Mouse (Mus musculus): Measurements from ENCODE around the gene Iars.
A peak's percentile ranks its signal among the peaks of the same experiment; 100 is the strongest.
"Not testable (repeated sequence)": the region's sequence is repeated elsewhere in the genome, so short reads cannot be mapped to it uniquely, and the experiment has no call there.

Gene Iars

DNA sequence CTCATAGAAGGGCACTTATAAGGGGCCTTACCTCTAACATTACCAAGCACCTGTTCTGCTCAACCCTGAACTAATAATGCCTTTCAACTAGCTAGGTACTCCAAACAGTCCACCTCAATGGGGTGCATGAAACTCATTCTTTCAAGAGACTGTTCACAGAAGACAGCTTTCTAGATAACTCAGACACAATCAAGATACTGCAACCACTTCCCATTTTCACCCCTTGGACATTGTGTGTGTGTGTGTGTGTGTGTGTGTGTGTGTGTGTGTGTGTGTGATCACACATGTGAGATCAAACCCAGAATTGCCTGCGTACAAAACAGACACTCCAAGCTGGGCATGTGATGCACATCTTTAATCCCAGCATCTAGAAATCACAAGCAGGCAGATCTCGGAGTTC lies 56.1 kb downstream of the Iars start:
- no peak for DNase-seq

DNA sequence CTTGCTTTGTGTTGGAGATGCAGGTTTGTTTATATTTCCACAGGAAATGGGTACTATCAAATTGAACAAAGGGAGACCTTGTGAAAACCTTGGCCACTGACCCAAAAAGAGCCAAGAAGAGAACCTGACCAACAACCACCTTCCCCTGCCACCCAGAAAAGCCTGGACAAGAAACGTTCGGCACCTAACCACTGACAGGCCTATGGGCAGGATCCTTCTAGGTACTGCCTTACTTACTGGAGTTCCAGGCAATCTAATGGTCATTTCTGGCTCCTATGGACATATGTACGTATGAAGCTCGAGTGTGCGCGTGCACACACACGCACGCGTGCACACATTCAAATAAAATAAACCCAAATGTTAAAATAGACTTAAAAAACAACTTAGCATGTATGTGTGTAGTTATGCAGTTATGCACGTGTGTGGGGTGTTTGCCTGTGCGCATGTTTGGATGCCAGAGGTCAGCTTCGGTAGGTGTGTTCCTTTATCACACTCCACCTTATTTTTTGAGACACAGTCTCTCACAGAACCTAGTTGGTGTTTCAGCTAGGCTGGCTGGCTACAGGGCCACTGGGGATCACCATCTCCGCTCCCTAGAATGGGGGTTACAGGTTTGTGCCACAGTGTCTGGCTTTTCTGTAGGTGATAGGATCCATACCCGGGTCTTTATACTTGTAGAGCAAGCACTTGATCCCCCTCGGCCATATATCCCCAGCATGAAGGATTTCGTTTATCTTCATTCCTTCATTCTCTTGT lies 59.6 kb downstream of the Iars start:
- DNase-seq: no peak

DNA sequence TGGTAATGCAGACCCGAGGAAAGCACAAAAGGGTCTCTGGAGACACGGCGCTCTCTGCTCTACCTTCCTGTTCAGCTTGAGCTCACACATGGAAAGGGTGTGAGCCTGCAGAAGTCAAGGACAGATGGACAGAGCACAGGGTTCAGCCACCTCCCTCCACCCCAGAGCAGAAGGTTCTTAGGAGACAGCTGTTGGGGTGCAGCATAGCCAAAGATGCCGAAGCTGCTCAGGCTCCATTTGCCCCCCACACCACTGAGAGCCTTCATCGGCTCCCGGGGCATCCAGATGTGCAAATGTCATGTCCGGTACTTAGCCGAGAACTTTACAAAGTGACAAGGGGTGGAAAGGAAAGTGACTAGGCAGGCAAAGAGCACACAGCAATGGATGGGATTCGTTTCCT lies 74.7 kb downstream of the Iars start:
- DNase-seq: no peak

DNA sequence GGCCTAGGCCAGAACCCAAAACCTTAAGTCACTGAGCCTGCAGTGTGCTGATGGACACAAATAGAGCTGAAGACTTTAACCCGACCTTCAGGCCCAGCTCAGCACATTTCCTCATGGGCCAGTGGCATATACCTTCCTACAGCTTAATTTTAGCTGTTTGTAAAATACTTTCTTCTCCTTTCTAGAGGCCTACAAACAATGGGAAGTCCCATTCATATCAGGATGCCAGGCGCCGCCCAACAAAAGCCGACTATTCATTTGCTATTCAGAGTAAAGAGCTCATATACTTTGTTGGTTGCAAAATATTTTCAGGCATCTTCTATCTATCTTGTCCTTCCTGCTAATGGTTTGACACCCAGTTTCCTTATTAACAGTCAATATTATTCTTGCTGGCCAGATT lies 76.1 kb downstream of the Iars start:
- DNase-seq: no peak

DNA sequence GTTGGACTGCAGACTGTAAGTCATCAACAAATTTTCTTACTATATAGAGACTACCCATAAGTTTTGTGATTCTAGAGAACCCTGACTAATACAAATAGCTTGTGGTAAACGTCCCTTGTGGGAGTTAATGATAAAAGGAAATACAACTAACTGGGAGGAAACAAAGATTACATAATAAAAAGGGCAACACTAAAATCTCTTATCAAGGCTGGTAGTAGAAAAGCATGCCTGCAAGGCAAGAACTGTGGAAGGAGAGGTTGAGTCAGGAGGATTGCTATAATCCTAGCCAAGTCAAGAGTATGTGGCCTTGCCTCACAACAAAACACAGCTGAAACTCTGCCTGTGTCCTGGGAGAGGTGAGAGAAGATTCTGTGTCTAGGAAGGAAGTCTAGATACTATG lies 78.8 kb downstream of the Iars start:
- DNase-seq: no peak

DNA sequence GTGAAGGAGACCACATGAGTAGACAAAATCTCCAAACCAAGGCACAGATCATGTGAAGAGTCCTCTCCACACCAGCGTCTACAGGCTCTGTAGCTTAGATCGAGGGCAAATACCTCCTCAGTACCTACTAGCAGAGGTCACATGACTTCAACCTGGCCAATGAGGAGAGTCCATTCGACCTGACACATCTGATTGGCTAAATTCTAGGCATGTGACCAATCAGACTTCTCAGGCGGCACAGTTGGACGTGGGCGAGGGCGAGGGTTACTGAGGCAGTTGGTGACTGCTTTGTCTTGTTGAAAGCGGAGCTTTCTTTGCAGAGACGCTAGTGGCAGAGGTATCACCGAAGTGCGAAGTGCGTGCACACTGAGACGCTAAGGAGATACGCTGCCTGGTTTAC lies 80.3 kb downstream of the Iars start:
- no peak for DNase-seq

DNA sequence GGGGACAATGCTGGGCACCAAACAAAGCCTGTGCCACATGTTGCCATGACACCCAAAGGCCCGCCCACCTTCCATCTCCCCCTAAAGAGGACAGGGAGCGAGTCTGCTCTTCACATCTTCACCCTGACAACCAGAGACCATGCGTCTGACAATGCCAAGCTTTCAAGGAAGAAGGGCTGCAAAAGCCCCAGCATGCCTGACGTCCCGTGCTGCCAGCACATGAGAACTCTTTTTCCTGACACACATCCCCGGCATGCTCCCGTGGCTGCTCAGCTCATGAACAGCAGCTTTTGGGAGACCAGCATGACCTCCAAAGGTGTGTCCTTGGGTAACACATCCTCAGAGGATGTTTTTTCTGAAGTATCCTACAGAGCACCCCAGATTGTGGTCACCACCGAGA lies 83.4 kb downstream of the Iars start:
- DNase-seq: no peak

DNA sequence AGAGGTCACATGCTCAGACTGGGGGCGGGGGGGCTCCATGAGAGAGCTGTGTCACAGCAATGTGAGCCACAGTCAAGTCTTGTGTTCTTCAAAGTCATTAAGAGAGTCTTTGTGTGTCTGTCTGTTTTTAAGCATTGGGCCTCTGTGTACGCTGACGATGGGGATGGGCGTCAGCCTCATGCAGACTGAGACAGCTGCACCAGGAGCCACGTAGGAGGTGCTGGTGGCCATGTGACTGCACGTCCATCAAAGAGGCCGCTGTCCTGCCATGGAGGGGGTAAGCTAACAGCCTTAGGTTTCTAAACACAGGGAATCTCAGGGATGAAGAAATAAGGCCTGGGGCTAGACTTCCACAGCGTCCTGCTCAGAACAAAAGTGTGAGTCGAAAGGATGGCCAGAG lies 84.4 kb downstream of the Iars start:
- peak; percentile 4 for DNase-seq

DNA sequence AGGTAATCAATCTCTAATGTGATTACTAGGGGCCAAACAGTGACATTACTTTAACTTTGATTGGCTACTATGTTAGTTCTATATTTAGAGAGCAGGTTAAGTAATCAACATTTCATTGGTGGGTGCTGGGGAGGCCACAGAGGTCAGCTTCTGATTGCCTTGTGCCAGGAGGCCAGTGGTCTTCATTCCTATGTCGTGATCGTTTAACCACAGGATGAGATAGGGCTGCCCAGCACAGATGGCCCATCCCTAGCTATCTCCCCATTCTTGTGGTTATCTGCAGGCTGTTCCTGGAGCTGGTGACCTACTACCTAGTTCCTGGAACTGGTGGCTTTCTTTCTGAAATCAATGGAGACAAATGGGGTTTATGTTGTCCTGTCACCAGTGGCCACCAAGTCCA lies 86.1 kb downstream of the Iars start:
- DNase-seq: no peak

DNA sequence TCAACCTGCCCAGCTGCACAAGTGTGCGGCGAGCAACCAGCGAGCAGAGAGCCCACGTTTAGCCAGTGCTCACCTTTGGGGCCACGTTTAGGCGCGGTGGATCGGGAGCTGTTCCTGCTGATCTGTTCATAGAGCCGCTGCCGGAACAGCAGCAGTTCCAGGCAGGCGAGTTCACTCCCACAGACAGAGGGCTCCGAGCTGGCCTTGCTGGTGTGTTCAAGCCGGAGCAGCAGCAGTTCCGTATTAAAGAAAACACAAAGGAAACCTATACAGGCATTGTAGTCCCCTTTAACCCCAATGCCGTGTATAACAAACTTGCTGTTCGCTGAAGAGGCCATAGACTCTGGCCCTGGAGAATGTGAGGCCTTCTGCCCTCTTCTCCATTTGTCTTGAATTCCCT lies 87.2 kb downstream of the Iars start:
- no peak for DNase-seq

DNA sequence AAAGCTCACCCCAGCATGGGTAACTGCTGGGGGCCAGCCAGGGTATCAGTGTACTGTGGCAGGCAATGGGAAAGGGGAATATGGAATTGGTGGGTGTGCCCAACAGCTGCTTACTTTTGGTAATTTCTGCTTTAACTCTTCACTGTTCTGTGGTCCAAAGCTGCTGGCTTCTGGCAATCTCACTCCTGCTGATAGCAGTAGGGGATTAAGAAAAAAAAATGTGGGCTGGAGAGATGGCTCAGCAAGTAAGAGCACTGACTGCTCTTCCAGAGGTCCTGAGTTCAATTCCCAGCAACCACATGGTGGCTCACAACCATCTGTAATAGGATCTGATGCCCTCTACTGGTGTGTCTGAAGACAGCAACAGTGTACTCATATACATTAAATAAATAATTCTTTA lies 89.6 kb downstream of the Iars start:
- DNase-seq: not testable (repeated sequence)
